Mouse (Mus musculus) bone marrow, adult 2 months (tissue): ENCODE results near the gene Sept5.

ENCODE experiments used
- CTCF ChIP-seq: fragments of 200-500 bp; IDR thresholded peaks from 2 replicates; pipeline ENCODE4 v1.5.1; 2011; ENCODE audit warnings: low read length, control low read depth; ENCODE audit not compliant: control insufficient read depth, insufficient read depth
- POLR2A ChIP-seq: fragments of 200-500 bp; IDR thresholded peaks from 2 replicates; pipeline ENCODE4 v1.6.1; 2011; ENCODE audit warnings: low read depth, mild to moderate bottlenecking, control low read depth, low read length, borderline replicate concordance; ENCODE audit not compliant: control insufficient read depth

GRCm38 (mm10) chr16:18620601-18621361, 9.0 kb downstream of the Sept5 start:
- TF ChIP-seq CTCF (no peak), POLR2A (no peak)
